Mouse (Mus musculus): ENCODE results near the gene Rora.

DNA sequence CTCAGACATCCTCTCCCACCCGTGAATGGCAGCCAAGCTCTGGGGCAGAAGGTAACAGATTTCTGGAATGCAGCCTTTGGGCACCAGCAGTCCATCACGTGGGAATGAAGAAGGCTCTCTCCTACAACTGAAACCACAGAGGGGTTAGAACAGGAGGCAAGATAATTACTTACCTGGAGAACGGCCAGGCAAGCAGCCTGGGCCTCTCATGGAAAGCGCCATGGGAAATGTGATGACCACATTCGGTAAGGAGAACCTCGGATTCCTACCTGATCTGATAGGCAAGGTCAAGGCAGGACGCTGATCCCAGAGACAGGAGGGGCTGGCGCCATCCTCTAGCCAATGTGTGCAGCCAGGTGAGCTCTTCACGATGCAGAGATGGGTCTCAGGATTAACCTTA lies 39.6 kb upstream of the Rora start:
- TF ChIP-seq POLR2A (IDR thresholded peaks at IDR 0.05; ENCODE audit: extremely low read depth, insufficient read depth, low read length) (no peak), CTCF (IDR thresholded peaks at IDR 0.05; ENCODE audit: low read depth, low read length) (no peak)
